Mouse (Mus musculus) megakaryocyte progenitor cell, adult 5-6 weeks (primary cell): ENCODE data around the gene Gm13023. TPM values are rescaled to one million over a fixed set of nuclear protein-coding genes. Genes with fewer than 3 reads are reported as not detected.
"Not testable (repeated sequence)": the region's sequence is repeated elsewhere in the genome, so short reads cannot be mapped to it uniquely, and the experiment has no call there.

Experiments
- ATAC-seq: replicated peaks from 2 replicates; pipeline ENCODE4 v1.8.0; 2016; ENCODE audit warnings: mild to moderate bottlenecking, moderate TSS enrichment, inconsistent platforms; ENCODE audit not compliant: poor library complexity
- total RNA-seq, 2 experiments: library from RNA; stranded (forward) in 1 of 2; stranded (reverse) in 1 of 2; fragments of 157-497, 149-512 nt in 1 of 2; fragments of 200-1000 nt in 1 of 2; gene quantifications; 2 replicates each; pipeline versions ENCODE4 v1.2.3 to v1.2.4; 2015 to 2017

The Gm13023 gene
- total RNA-seq (2015) (not detected in 2 replicates), total RNA-seq (2017) (not detected in 2 replicates)

DNA sequence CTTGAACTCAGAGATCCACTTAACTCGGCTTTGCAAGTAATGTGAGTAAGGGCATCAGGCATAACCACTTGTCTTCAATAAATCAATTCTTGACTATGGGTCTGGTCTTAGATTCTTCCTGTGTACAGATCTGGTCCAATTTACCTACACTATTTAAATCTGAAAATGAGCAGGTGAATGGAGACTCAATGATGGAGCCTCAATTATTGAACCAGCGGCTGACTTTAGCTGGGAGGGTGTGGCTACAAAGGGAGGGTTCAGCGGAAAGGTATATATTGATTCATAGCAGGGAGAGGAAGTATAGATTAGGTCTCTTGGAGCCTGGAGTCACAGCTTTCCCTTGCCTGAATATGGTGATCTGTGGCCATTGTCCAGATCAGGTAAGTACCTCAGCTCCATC, at the start of gene Gm13023:
TSS of gene Gm13023 (plus strand) at position 301 of the 400 bp plus-strand sequence.
- ATAC-seq: not testable (repeated sequence)

- no peak for ATAC-seq
These were observed 26.8 kb downstream of the Gm13023 start, which contains the start of gene Gm13084 for GRCm38 (mm10) chr4:143815993-143816392. Gene Gm13084, minus strand, starts transcription at chr4:143816093.

Other genes with a start within 250 kb of the Gm13023 start
- gene BC080695, start 237.7 kb upstream of the Gm13023 start, total RNA-seq (2015): not detected in 2 replicates
- not detected in 2 replicates for gene BC080695, start 237.7 kb upstream of the Gm13023 start, total RNA-seq (2017)
- not detected in 2 replicates for gene Gm13057, start 237.6 kb upstream of the Gm13023 start, total RNA-seq (2015)
- gene Gm13057, start 237.6 kb upstream of the Gm13023 start, total RNA-seq (2017): not detected in 2 replicates
- not detected in 2 replicates for gene Gm13083, start 174.3 kb upstream of the Gm13023 start, total RNA-seq (2015)
- gene Gm13083, start 174.3 kb upstream of the Gm13023 start, total RNA-seq (2017): not detected in 2 replicates
- gene Gm13088, start 132.1 kb upstream of the Gm13023 start, total RNA-seq (2015): not detected in 2 replicates
- gene Gm13088, start 132.1 kb upstream of the Gm13023 start, total RNA-seq (2017): not detected in 2 replicates
- not detected in 2 replicates for gene Gm13089, start 86.6 kb upstream of the Gm13023 start, total RNA-seq (2015)
- gene Gm13089, start 86.6 kb upstream of the Gm13023 start, total RNA-seq (2017): not detected in 2 replicates
- not detected in 2 replicates for gene Gm13078, start 69.9 kb upstream of the Gm13023 start, total RNA-seq (2015)
- gene Gm13078, start 69.9 kb upstream of the Gm13023 start, total RNA-seq (2017): not detected in 2 replicates
- gene Gm13084, start 26.7 kb downstream of the Gm13023 start, total RNA-seq (2015): not detected in 2 replicates
- not detected in 2 replicates for gene Gm13084, start 26.7 kb downstream of the Gm13023 start, total RNA-seq (2017)
- gene Gm13103, start 57.1 kb downstream of the Gm13023 start, total RNA-seq (2015): not detected in 2 replicates
- gene Gm13103, start 57.1 kb downstream of the Gm13023 start, total RNA-seq (2017): not detected in 2 replicates
- gene Pramef6, start 111.0 kb downstream of the Gm13023 start, total RNA-seq (2015): not detected in 2 replicates
- not detected in 2 replicates for gene Pramef6, start 111.0 kb downstream of the Gm13023 start, total RNA-seq (2017)
- gene Pramef25, start 161.7 kb downstream of the Gm13023 start, total RNA-seq (2015): not detected in 2 replicates
- not detected in 2 replicates for gene Pramef25, start 161.7 kb downstream of the Gm13023 start, total RNA-seq (2017)
- gene Gm13101, start 177.6 kb downstream of the Gm13023 start, total RNA-seq (2015): not detected in 2 replicates
- gene Gm13101, start 177.6 kb downstream of the Gm13023 start, total RNA-seq (2017): not detected in 2 replicates
- not detected in 2 replicates for gene Pramef17, start 205.0 kb downstream of the Gm13023 start, total RNA-seq (2015)
- gene Pramef17, start 205.0 kb downstream of the Gm13023 start, total RNA-seq (2017): not detected in 2 replicates